Mouse (Mus musculus) CD4-positive, CD25-positive, alpha-beta regulatory T cell, adult 2 months (primary cell): ENCODE measurements at regions not wholly inside any gene's neighbourhood (a gene's known extent, or its start where the extent isn't known, plus 50 kb on each side); places are given as distances from the start of the nearest gene placed in this dataset.
A peak's percentile ranks its signal among the peaks of the same experiment; 100 is the strongest.

Experiments used
- DNase-seq: peaks from one replicate; pipeline ENCODE4 v3.0.0-alpha.2; 2012; ENCODE audit warnings: low read depth, low spot score

DNA sequence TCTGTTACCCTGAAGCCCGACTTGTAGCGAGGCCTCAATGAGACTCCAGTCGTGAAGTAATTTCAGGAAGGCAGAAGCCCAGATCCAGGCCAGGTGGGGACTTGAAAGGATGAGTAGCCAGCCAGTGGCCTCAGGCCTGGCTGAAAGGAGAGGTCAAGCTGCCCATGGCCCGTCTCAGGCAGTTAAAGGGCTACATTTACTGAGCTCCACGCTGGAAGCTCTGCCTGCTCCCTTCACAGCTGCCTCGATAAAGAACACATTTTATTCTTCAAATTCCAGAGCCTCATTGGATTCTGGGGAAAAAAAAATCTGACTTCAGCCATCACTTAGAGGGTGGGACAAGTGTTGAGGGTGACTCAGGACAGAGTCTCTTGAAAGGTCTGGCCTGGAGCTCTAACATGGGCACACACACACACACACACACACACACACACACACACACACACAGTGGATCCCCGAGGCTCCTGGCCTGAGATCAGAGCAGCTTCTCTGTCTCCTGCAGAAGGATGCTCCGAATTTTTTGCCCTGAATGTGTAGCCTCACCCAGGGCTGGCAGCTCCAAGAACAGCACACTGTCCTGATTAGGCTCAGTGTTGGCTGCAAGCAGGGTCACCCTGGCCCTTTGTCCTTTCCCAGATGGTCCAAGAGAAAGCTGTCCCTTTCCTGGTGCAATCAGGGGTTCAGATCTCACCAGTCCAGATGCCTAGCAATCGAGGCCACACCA lies 53.0 kb downstream of the Gadd45g start:
- no peak for DNase-seq

DNA sequence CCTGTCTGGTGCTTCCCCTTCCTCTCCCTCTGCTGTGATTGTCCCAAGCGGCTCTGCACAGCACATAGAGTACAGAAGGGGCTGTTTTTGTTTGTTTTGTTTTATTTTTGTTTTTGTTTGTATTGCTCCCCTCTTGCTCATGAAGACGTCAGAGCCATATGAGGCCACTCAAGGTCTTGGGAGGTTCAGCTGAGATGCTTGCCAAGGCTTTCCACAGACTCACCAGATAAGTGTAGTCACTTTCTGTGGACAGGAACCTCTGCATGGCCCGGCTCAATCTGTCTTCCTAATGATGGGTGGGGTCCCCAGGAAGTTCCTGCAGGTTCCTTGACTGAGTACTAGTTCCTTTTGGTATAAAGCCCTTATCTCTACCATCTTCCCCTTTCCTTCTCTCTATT lies 53.6 kb downstream of the Gadd45g start:
- no peak for DNase-seq

- DNase-seq = no peak
These were observed 56.2 kb downstream of the Gadd45g start for GRCm38 (mm10) chr13:51902482-51903285.

- DNase-seq = no peak
These were observed 57.0 kb downstream of the Gadd45g start for GRCm38 (mm10) chr13:51903324-51903939.

GRCm38 (mm10) chr13:51905270-51905669 lies 58.8 kb downstream of the Gadd45g start:
- DNase-seq = no peak

GRCm38 (mm10) chr13:51906103-51906502 lies 59.6 kb downstream of the Gadd45g start:
- no peak for DNase-seq

DNA sequence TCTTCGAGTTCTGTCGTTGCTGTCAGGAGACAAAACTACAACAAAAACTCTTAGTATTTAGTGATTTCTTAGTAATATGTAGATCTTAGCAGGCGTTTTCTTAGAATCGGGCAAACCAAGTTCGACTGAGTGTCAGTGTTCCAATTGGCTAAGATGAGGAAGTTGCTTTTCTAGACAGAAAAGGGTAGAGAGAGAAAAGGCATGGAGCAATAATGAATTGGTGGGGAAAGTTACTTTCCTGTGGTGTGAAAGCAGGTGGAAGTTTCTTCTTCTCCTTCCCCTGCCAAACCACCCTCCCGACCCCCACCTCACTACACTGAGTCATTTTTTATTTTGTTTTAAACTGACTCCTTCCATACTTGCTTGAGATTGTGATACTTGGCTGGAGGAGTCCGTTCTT lies 62.0 kb downstream of the Gadd45g start:
- no peak for DNase-seq

DNA sequence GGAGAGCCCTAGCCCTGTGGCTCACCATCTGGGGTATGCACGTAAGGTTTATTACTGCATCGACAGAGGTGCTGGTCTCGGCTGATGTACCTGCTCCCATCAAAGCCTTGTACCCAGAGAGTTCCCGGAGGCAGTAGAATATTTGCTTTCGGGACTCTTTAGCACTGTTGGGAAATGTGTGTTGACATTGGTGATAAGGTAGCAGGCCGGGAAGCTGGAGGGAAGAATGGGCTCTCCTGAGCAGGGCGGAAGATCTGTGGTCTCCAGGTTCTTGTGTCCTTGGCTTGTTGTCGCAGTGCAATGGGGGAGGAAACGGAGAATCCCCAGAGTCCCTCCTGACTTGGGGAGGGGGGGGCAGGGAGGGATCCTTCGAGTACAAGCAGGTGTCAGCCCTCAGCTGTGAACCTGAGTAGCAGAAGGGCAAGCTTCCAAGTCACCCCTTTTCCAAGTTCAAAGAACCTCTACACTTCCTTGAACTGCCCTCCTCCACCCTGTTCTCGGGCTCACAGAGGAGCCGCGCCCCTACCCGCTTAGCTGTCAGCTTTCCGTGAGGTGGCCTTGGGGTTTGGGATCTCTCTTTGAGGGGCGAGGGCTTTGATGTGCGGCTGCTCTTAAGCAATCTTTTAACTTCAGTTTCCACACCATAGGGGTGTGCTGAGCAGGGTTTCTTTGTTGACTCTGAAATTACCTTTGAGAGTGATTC lies 65.0 kb downstream of the Gadd45g start:
- peak; percentile 17 for DNase-seq

GRCm38 (mm10) chr13:51912477-51912876 lies 66.0 kb downstream of the Gadd45g start:
- DNase-seq = no peak

DNA sequence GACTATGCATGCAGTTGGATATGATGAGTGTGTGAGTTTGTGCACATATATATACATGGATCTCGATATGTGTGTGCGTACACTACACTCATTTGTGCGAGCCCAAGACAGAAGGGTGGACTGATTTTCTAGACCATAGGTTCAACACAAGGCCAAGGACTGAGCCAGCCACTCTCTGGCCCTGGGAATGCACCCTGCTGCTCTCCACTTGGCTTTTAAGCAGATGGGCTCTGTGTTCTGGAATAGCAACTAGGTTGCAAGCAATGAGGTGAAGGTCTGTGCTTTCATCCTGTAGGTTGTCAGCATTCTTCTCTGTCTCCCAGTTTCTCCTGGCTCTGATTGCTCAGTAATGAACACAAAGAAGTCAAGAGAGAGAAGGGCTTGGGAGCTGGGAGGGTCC lies 66.5 kb downstream of the Gadd45g start:
- no peak for DNase-seq

- DNase-seq = no peak
These were observed 70.3 kb downstream of the Gadd45g start for GRCm38 (mm10) chr13:51916666-51917240.

DNA sequence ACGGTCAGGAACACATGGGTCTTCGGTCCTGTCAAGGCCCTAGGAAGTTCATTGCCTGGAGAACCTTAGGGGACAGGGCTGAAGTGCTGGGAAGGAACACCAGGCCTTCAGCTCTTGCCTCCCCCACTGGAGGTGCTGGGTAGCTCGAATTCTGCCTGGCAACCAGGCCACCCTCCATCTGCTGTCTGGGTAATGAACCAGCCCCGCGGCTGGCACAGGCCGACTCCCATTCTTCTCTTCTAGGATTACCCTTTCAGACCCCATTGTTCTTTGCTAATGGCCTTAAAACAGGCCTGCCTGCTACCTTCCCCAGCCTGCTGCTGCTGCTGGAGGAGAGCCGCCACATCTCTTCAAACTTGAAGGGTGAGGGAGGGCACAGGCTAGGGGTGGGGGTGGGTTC lies 71.2 kb downstream of the Gadd45g start:
- DNase-seq = no peak

DNA sequence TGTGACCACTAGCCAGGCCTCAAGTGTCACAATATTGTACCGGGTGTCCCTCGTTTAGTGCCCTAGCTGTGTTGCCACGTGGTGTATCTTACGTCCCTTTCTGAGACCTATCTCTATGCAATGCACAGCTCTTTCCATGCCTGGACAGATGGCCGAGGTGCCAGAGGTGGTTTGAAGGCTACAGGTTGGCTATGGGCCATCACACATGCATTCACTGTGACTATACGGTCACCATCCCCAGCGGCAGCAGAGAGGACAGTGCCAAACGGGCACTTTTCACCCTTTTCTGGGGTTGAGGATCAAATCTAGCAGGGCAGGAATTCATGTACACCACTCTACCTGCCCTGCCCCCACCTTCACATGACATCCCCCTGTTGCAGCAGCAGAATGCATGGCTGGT lies 71.6 kb downstream of the Gadd45g start:
- DNase-seq = no peak

- no peak for DNase-seq
These were observed 72.3 kb downstream of the Gadd45g start for GRCm38 (mm10) chr13:51918781-51919170.

DNA sequence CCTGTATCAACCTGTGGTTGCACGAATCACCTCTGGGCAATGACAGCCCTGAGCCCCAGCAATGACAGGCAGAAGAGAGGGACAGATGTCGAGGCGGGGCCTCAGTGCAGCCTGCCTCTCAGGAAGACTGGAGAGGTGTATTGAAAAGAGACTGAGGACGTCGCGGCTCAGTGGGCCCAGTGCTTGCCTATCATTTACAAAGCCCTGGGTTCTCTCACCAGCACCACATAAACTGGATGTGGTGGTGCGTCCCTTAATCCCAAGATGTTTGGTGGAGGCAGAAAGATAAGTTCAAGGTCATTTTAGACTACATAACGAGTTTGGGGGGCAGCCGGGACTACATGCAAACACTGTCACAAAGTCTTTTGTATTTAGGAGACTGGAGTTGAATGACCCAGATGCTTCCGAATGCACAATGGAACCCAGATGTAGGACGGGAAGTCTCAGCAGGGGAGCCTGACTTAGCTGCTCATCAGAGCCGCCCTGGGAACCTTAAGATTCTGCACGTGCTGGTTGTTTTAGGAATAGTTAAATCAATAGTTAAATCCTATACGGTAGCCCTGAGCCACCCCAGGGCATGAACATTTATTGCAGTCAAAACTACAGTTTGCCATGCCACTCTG lies 72.8 kb downstream of the Gadd45g start:
- DNase-seq = no peak

DNA sequence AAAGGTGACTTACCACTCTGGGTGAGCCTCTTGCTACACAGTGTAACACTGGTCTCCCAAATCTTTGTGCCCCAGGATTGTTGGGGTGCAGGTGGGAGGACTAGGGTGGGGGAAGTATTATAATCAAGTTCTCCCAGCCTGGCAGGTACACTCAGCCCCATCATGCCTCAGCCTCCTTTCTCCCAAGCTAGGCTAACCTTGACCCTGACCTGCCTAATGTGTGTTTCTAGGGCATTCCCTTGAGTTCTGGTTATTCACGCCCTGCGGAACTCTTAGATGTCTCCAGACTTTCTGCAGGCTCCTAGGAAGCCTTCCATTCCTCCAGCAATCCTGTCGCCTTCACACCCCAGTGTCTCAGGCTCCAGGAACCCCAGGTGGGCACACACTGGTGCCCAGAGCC lies 73.5 kb downstream of the Gadd45g start:
- DNase-seq = no peak

DNA sequence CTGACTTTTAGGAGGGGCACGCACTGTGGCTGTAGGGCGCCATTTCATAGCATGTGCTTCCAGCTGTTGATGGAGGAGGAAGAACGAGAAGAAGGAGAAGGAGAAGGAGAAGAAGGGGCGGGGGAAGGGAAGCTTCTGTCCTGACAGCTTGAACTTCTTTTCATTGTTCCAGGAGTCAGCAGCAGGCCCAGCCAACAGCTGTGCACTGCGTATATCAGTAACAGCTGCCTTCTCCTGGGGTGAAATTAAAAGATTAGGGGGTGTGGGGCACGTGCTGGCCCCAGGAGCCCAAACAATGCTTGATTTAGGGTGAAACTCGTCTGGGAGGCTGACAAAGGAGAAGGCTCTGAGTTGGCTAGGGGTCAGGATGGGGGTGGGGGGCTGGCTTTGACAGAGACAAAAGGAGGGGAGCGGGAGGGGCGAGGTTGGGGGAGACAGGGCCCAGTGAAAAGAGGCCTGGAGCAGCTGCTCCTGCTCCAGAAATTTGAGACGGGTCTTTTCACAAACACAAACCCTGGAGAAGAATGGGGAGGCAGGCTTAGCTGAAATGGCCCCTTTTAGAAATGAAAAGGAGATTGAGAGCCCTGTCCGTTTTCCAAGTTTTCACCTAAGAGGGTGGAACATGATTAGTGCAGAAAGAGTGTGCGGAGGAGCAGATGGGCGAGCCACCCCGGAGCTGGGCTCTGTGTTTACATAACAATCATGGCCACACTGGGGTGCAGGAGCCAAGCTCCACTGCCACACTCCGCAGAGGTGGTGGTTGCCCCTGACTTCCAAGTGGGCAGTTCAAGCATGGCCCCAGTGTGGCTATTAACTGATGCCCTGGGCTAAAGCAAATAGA lies 74.3 kb downstream of the Gadd45g start:
- no peak for DNase-seq

- DNase-seq = no peak
These were observed 75.1 kb downstream of the Gadd45g start for GRCm38 (mm10) chr13:51921550-51921949.

GRCm38 (mm10) chr13:51926764-51927163 lies 80.3 kb downstream of the Gadd45g start:
- no peak for DNase-seq

DNA sequence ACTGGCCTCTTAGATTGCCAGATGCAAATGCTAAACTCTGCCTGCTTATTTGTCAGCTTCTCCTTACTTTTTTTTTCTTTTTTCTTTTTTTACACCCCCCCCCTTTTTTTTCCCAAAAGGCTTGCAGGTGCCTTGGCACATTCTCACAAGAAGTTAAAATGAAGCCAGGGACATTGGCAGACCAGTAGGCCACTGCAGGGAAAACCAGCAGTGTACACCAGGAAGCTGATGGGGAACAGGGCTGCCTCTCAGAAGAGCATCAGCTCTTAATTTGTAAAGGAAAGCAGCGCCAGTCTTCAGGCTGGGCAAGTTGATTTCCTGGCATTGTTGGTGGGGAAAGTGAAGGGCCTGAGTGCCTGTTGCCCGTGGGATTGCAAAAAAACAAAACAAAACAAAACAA lies 83.3 kb downstream of the Gadd45g start:
- DNase-seq = no peak
